Mouse (Mus musculus): ENCODE data around the gene Golph3.

The Golph3 gene

GRCm38 (mm10) chr15:12380548-12380947, 59.3 kb downstream of the Golph3 start:
- DNase-seq (ENCODE audit: low spot score in 2 of 2), result peak; percentile 75 to 84

GRCm38 (mm10) chr15:12384679-12385078, 63.4 kb downstream of the Golph3 start:
- DNase-seq (ENCODE audit: low spot score in 2 of 2), result no peak

DNA sequence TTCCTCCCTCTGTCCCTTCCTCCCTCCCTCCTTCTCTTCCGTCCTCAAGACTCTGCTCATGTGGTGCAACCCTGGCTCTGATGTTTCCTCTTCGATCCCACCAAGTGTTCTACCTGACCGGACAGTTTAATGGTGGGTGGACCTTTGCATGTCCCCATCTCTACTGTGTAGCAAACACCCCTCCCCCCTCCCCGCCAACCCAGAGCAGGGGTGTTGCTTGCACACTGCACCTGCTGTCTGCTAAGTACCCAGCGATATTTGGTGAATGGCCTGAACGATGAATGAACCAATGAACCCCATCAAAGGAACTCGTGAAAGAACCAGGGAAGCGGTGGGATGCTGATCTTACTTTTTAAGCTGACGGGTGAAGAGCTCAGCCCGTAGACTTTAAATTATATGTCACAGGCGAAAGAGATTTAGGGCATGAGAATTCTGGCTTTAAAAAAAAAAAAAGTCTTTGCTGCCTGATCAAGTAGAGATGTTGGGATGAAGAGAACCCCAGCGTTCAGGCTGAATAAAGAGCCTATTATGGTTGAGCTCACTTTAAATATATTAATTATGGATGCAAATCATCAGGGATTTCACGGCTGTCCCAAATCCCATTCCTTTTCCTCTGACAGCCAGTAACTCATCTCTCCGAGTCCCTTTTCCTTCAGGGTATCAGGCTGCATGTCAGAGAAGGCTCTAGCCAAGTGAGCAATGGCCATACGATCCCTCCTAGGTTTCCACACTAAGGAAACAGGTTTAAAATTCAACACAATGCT, 67.7 kb downstream of the Golph3 start:
- DNase-seq (ENCODE audit: low spot score in 2 of 2), result no peak

- no peak for DNase-seq (ENCODE audit: low spot score in 2 of 2)
These were observed 73.5 kb downstream of the Golph3 start for GRCm38 (mm10) chr15:12394758-12395157.

GRCm38 (mm10) chr15:12397032-12397431, 75.8 kb downstream of the Golph3 start:
- DNase-seq (ENCODE audit: low spot score in 2 of 2), result no peak
